Mouse (Mus musculus): ENCODE data around the gene Twist2. TPM values are rescaled to one million over a fixed set of nuclear protein-coding genes. Genes with fewer than 3 reads are reported as not detected.

The Twist2 gene
- polyA plus RNA-seq, 1 experiment from 2014 or later = 59.4 TPM

DNA sequence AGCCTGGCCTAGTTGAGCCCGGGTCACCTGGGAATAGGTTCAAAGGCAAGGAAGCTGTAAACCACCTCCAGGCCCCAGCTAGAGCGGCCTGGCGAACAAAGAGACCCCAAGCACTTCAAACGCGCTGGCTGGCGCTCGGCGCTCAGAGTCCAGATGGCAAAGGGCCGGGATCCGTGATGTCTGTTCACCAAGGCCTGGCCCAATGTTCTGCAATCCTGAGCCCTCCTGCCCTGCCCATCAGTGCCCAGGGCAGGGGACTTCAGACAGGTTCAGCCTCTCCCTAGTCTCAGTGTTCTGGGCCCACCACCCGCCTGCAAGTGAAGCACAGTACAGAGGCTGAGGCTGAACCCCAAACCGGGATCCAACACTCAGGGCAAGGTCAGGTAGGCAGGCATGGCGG, 913 bp upstream of the Twist2 start:
- Histone ChIP-seq H3K27me3 (ENCODE audit: control insufficient read depth, insufficient read depth, low read length) (peaks cover 19% of the 10 kb centered on the region), H3K9ac (replicated peaks; ENCODE audit: low read length) (peak overlapping the region; percentile 77), H3K4me3 (ENCODE audit: low read depth, low read length) (peak overlapping the region; percentile 68), H3K36me3 (replicated peaks; ENCODE audit: control insufficient read depth, insufficient read depth, low read depth, low read length) (no peaks in the 10 kb centered on the region), H3K9me3 (replicated peaks; ENCODE audit: control insufficient read depth, low read length) (no peaks in the 10 kb centered on the region), H3K27ac (replicated peaks; ENCODE audit: low read depth, low read length) (peak overlapping the region; percentile 88), H3K4me2 (ENCODE audit: low read depth, low read length) (peak overlapping the region; percentile 93), H3K4me1 (ENCODE audit: control insufficient read depth, insufficient read depth, low read length) (peaks cover 5% of the 10 kb centered on the region; the same call in 1 of the 2 replicates)
- DNase-seq (ENCODE audit: low spot score) (peak; percentile 68), ATAC-seq (replicated peaks; ENCODE audit: insufficient number of reproducible peaks, low FRiP score, low TSS enrichment, low read depth) (peak; percentile 41; the same call in 1 of the 2 replicates)
- WGBS = 10% methylated on average over 13 of the region's 13 CpGs

DNA sequence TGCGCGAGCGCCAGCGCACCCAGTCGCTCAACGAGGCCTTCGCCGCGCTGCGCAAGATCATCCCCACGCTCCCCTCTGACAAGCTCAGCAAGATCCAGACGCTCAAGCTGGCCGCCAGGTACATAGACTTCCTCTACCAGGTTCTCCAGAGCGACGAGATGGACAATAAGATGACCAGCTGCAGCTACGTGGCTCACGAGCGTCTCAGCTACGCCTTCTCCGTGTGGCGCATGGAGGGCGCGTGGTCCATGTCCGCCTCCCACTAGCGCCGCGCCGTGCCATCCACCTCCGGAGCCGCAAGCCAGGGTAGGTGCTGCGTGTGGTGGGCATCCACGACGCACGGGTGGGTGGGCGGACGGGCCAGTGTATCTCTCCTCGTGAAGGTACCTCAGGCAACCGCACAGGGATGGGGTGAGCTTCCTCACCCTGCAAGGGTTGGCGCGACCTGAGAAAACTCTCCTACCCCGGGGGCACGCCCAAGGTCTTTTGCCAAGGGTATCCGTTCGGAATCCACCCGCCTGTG, 644 bp downstream of the Twist2 start:
- WGBS = 1% methylated on average over 45 of the region's 45 CpGs
- peaks cover 19% of the 10 kb centered on the region for H3K27me3 ChIP-seq (ENCODE audit: control insufficient read depth, insufficient read depth, low read length)
- H3K4me1 ChIP-seq (ENCODE audit: control insufficient read depth, insufficient read depth, low read length) = peaks cover 5% of the 10 kb centered on the region; the same call in 1 of the 2 replicates

DNA sequence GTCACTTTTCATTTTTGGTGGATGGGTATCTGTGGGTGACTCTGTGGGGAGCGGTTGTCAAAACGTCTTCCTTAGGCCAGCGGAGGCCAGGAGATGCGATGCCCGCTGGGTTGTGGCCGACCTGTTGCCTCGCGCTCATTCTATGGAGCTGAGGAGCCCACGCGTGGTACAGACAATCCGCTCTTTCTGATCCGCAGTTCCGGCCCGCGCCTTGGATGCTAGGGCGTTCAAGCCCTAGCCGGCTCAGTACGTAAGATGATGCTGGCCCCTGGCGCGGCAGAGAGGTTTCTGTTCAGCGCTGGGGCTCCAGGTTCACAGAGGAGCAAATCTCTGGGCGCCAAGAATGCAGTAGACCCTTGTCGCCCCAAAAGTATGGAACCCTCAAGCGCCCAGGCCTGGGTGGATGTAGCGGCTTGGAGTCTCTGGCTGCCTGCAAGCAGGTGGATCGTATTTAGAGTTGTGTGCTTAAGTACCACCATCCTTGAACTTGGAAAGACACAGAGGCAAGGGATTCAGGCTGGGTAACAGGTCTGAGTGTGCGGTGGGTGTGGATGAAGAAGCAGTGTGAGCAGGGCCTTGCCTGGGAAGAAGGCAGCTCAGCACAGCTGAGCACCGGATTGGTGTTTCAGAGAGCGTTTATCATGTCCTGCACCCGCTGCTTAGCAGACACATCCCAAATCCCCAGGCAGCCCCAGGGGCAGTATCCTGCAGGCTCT, 1.3 kb downstream of the Twist2 start:
- peaks cover 5% of the 10 kb centered on the region; the same call in 1 of the 2 replicates for H3K4me1 ChIP-seq (ENCODE audit: control insufficient read depth, insufficient read depth, low read length)
- H3K27me3 ChIP-seq (ENCODE audit: control insufficient read depth, insufficient read depth, low read length) = peaks cover 19% of the 10 kb centered on the region
- H3K36me3 ChIP-seq (replicated peaks; ENCODE audit: control insufficient read depth, insufficient read depth, low read depth, low read length) = no peaks in the 10 kb centered on the region
- peak overlapping the region; percentile 88; the same call in 1 of the 2 replicates for H3K27ac ChIP-seq (replicated peaks; ENCODE audit: low read depth, low read length)
- H3K4me2 ChIP-seq (ENCODE audit: low read depth, low read length) = peak overlapping the region; percentile 93
- peak overlapping the region; percentile 77 for H3K9ac ChIP-seq (replicated peaks; ENCODE audit: low read length)
- H3K9me3 ChIP-seq (replicated peaks; ENCODE audit: control insufficient read depth, low read length) = no peaks in the 10 kb centered on the region
- DNase-seq (ENCODE audit: low spot score) (peak; percentile 57), ATAC-seq (replicated peaks; ENCODE audit: insufficient number of reproducible peaks, low FRiP score, low TSS enrichment, low read depth) (no peak)
- WGBS = 3% methylated on average over 30 of the region's 30 CpGs
- peak overlapping the region; percentile 68 for H3K4me3 ChIP-seq (ENCODE audit: low read depth, low read length)

More for the DNA sequence above, 644 bp downstream of the Twist2 start:
- no peaks in the 10 kb centered on the region for H3K36me3 ChIP-seq (replicated peaks; ENCODE audit: control insufficient read depth, insufficient read depth, low read depth, low read length)
- ATAC-seq (replicated peaks; ENCODE audit: insufficient number of reproducible peaks, low FRiP score, low TSS enrichment, low read depth) = peak; percentile 32; the same call in 1 of the 2 replicates
- peak overlapping the region; percentile 68 for H3K4me3 ChIP-seq (ENCODE audit: low read depth, low read length)
- H3K9me3 ChIP-seq (replicated peaks; ENCODE audit: control insufficient read depth, low read length) = no peaks in the 10 kb centered on the region
- peak overlapping the region; percentile 77 for H3K9ac ChIP-seq (replicated peaks; ENCODE audit: low read length)
- DNase-seq (ENCODE audit: low spot score) = no peak
- H3K4me2 ChIP-seq (ENCODE audit: low read depth, low read length) = peak overlapping the region; percentile 93
- peak overlapping the region; percentile 88 for H3K27ac ChIP-seq (replicated peaks; ENCODE audit: low read depth, low read length)

DNA sequence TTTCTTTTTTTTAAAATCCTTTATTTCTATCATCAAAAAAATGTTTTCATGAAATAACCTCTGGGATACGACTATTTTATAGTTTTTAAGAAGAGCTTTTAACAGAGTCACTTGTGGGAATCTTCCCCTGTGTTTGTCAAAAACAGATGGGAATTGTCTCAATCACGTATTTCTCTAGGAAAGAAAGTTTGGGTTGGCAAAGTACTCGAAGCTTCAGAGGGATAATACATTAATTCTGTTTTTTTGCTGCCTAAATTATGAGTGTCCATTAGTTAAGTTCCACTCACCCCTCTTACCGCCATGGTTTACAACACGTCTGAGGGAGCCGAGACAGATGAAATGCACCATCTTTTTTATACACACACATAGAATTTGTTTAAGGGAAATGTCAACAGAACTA, 2.2 kb downstream of the Twist2 start:
- WGBS = 56% methylated on average over 6 of the region's 6 CpGs
- Histone ChIP-seq H3K9me3 (replicated peaks; ENCODE audit: control insufficient read depth, low read length) (no peaks in the 10 kb centered on the region), H3K36me3 (replicated peaks; ENCODE audit: control insufficient read depth, insufficient read depth, low read depth, low read length) (no peaks in the 10 kb centered on the region), H3K9ac (replicated peaks; ENCODE audit: low read length) (no peak overlapping the region), H3K27me3 (ENCODE audit: control insufficient read depth, insufficient read depth, low read length) (peaks cover 19% of the 10 kb centered on the region), H3K4me3 (ENCODE audit: low read depth, low read length) (peak overlapping the region; percentile 19), H3K4me1 (ENCODE audit: control insufficient read depth, insufficient read depth, low read length) (peaks cover 5% of the 10 kb centered on the region; the same call in 1 of the 2 replicates), H3K4me2 (ENCODE audit: low read depth, low read length) (no peak overlapping the region), H3K27ac (replicated peaks; ENCODE audit: low read depth, low read length) (no peak overlapping the region)
- DNase-seq (ENCODE audit: low spot score) (no peak), ATAC-seq (replicated peaks; ENCODE audit: insufficient number of reproducible peaks, low FRiP score, low TSS enrichment, low read depth) (no peak)

DNA sequence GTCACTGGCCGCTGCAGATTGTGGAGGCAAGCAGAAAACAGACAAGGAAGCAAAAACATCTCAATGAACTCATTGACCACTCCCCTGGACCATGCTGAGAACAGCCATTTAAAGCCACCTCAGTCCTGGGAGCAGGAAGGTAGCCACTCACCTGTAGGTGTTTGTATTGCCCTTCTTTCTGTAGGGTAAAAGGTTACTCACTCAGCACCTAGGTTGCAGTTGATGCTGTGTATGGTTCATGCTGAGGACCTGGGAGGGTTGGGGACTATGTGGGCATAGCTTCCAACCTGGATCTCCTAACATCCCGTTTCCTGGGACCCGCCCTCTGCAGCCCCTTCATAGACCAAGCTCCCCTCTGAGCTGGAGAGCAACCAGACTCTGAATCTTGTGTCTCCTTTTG, 14.8 kb downstream of the Twist2 start:
- WGBS = 79% methylated on average over 3 of the region's 3 CpGs
- Histone ChIP-seq H3K4me1 (ENCODE audit: control insufficient read depth, insufficient read depth, low read length) (no peaks in the 10 kb centered on the region), H3K36me3 (replicated peaks; ENCODE audit: control insufficient read depth, insufficient read depth, low read depth, low read length) (no peaks in the 10 kb centered on the region), H3K4me3 (ENCODE audit: low read depth, low read length) (no peak overlapping the region), H3K9ac (replicated peaks; ENCODE audit: low read length) (no peak overlapping the region), H3K27ac (replicated peaks; ENCODE audit: low read depth, low read length) (no peak overlapping the region), H3K9me3 (replicated peaks; ENCODE audit: control insufficient read depth, low read length) (no peaks in the 10 kb centered on the region), H3K27me3 (ENCODE audit: control insufficient read depth, insufficient read depth, low read length) (no peaks in the 10 kb centered on the region), H3K4me2 (ENCODE audit: low read depth, low read length) (no peak overlapping the region)
- DNase-seq (ENCODE audit: low spot score) (no peak), ATAC-seq (replicated peaks; ENCODE audit: insufficient number of reproducible peaks, low FRiP score, low TSS enrichment, low read depth) (no peak)

DNA sequence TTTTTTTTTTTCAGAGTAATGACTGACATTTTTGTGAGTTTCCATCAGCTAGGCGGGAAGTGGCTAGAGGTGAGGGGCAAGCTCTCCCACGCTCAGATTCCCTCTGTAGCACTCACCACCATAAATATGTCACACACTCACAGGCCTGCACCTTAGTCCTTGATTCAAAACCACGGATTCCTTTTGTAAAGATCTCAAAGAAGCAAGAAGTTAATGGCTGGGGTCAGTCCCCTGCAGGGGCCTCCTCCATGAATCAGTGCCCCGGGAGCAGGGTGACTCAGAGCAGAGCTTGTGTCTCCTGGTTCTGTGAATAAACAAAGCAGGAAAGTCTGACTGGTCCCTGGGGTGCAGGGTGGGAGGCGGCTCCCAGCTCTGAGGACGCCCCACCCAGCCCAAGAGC, 15.3 kb downstream of the Twist2 start:
- no peaks in the 10 kb centered on the region for H3K4me1 ChIP-seq (ENCODE audit: control insufficient read depth, insufficient read depth, low read length)
- no peaks in the 10 kb centered on the region for H3K27me3 ChIP-seq (ENCODE audit: control insufficient read depth, insufficient read depth, low read length)
- no peaks in the 10 kb centered on the region for H3K36me3 ChIP-seq (replicated peaks; ENCODE audit: control insufficient read depth, insufficient read depth, low read depth, low read length)
- ATAC-seq (replicated peaks; ENCODE audit: insufficient number of reproducible peaks, low FRiP score, low TSS enrichment, low read depth) (no peak), DNase-seq (ENCODE audit: low spot score) (no peak)
- no peak overlapping the region for H3K27ac ChIP-seq (replicated peaks; ENCODE audit: low read depth, low read length)
- no peak overlapping the region for H3K4me3 ChIP-seq (ENCODE audit: low read depth, low read length)
- H3K9me3 ChIP-seq (replicated peaks; ENCODE audit: control insufficient read depth, low read length) = no peaks in the 10 kb centered on the region
- WGBS = 42% methylated on average over 6 of the region's 6 CpGs
- no peak overlapping the region for H3K9ac ChIP-seq (replicated peaks; ENCODE audit: low read length)
- H3K4me2 ChIP-seq (ENCODE audit: low read depth, low read length) = no peak overlapping the region

DNA sequence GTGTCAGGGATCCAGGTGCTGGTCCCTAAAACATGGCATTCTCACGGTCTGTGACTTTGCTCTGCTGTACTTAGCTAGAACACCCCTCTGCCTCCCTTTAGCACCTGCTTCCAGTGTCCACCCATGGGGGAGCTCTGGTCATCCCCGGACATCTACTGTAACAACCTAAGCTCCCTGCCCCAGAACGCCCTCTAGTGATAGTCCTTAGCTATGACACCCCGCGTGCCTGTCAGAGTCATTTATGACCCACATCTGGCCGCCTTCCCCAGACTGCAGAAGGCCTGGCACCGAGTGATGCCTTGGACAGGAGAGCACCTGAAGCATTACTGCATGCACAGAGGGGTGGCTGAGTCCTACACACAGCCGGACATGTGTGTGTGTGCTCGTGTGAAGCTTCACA, 18.0 kb downstream of the Twist2 start:
- Histone ChIP-seq H3K9me3 (replicated peaks; ENCODE audit: control insufficient read depth, low read length) (no peaks in the 10 kb centered on the region), H3K27me3 (ENCODE audit: control insufficient read depth, insufficient read depth, low read length) (no peaks in the 10 kb centered on the region), H3K27ac (replicated peaks; ENCODE audit: low read depth, low read length) (no peak overlapping the region), H3K4me2 (ENCODE audit: low read depth, low read length) (no peak overlapping the region), H3K9ac (replicated peaks; ENCODE audit: low read length) (no peak overlapping the region), H3K4me3 (ENCODE audit: low read depth, low read length) (no peak overlapping the region), H3K4me1 (ENCODE audit: control insufficient read depth, insufficient read depth, low read length) (no peaks in the 10 kb centered on the region), H3K36me3 (replicated peaks; ENCODE audit: control insufficient read depth, insufficient read depth, low read depth, low read length) (no peaks in the 10 kb centered on the region)
- no peak for DNase-seq (ENCODE audit: low spot score)
- ATAC-seq (replicated peaks; ENCODE audit: insufficient number of reproducible peaks, low FRiP score, low TSS enrichment, low read depth) = no peak
- WGBS = 62% methylated on average over 9 of the region's 9 CpGs

DNA sequence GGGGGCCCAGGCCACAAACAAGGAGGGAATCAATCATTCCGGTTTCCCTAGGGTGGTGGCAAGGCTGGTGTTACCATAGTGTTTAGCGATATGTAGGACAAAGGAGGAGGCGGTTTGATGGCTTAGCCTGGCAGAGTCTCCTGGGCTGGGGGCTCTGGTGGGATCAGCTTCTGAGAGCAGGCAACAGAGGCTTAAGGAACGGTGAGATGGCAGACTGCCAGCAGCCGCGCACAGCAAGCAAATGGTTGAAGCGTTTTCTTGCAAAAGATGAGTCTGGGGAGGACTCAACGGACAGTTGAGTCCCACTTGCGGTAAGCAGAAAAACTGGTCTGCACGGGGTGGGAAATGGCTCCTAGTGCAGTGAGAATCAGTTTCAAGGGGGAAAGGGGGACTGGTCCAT, 19.3 kb downstream of the Twist2 start:
- Histone ChIP-seq H3K9me3 (replicated peaks; ENCODE audit: control insufficient read depth, low read length) (no peaks in the 10 kb centered on the region), H3K4me3 (ENCODE audit: low read depth, low read length) (no peak overlapping the region), H3K4me1 (ENCODE audit: control insufficient read depth, insufficient read depth, low read length) (no peaks in the 10 kb centered on the region), H3K4me2 (ENCODE audit: low read depth, low read length) (no peak overlapping the region), H3K27ac (replicated peaks; ENCODE audit: low read depth, low read length) (no peak overlapping the region), H3K27me3 (ENCODE audit: control insufficient read depth, insufficient read depth, low read length) (no peaks in the 10 kb centered on the region), H3K36me3 (replicated peaks; ENCODE audit: control insufficient read depth, insufficient read depth, low read depth, low read length) (no peaks in the 10 kb centered on the region), H3K9ac (replicated peaks; ENCODE audit: low read length) (no peak overlapping the region)
- ATAC-seq (replicated peaks; ENCODE audit: insufficient number of reproducible peaks, low FRiP score, low TSS enrichment, low read depth) = no peak
- no peak for DNase-seq (ENCODE audit: low spot score)
- 81% methylated on average over 10 of the region's 10 CpGs for WGBS
